Mouse (Mus musculus) megakaryocyte, adult 5-6 weeks (primary cell): ENCODE measurements around the gene Tgds. TPM values are rescaled to one million over a fixed set of nuclear protein-coding genes. Genes with fewer than 3 reads are reported as not detected.
"Not testable (repeated sequence)": the region's sequence is repeated elsewhere in the genome, so short reads cannot be mapped to it uniquely, and the experiment has no call there.

Source experiments
- ATAC-seq: 2 replicates; pipeline ENCODE4 v1.8.0; 2016; ENCODE audit warnings: mild to moderate bottlenecking, inconsistent platforms; ENCODE audit not compliant: poor library complexity, severe bottlenecking
- total RNA-seq, 2 experiments: library from RNA; stranded (forward) in 1 of 2; stranded (reverse) in 1 of 2; fragments of 153-499, 151-499 nt in 1 of 2; fragments of 221-1000, 200-1000 nt in 1 of 2; gene quantifications; 2 replicates each; pipeline versions ENCODE4 v1.2.3 to v1.2.4; 2015 to 2017

Gene Tgds
- total RNA-seq (2015) = 16.7 and 24.5 TPM in 2 replicates
- 20.3 and 20.5 TPM in 2 replicates for total RNA-seq (2017)

GRCm38 (mm10) chr14:118132642-118132977 lies at the start of gene Tgds:
Gene Tgds (minus strand): TSS chr14:118132755.
- ATAC-seq = peak; percentile 82

DNA sequence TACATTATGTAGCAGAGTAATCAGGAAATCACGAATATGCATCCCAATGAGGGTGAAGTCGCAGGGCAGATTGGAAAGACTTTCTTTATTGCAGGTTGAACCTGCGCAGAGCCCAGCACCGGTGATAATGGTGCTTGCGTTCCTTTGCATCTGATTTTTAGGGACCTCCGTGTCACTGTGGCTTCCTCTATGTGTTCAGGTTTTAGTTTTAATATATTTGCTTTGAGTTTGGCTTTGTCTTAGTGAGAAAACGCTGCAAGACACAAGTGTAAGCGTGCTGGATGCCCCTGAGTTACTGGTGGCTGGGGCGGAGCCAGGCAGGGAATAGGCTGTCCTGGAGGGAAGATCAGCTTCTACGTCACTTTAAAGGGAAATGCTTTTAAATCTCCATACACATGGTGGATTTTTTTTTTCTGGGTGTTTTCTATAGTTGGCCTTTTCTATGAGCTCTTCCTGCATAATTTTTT lies 48.2 kb upstream of the Tgds start:
- peak; percentile 44 for ATAC-seq

- peak; percentile 95 for ATAC-seq
Measured at GRCm38 (mm10) chr14:118180117-118180557, 47.6 kb upstream of the Tgds start.

- no peak for ATAC-seq
Measured at GRCm38 (mm10) chr14:118179701-118180100, 47.1 kb upstream of the Tgds start.

DNA sequence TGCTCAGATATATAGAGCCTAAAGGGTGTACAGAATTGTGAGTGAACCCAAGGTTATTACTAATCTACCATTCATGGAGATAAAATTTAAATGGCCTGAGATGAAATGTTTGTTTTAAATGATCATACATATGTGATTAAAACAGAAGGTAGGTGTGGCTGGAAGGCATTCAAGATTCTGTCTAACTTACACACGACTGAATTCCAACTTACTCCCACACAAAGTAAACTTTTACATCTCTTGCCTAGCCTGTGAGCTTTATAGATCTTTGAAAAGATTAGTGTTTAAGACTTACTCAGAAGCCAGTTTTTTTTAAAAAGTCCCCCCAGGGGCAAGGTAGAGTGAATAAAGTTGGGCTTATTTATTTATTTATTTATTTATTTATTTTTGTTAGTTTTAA lies 46.7 kb upstream of the Tgds start:
- no peak for ATAC-seq

- ATAC-seq = no peak
Measured at GRCm38 (mm10) chr14:118175694-118176085, 43.1 kb upstream of the Tgds start.

DNA sequence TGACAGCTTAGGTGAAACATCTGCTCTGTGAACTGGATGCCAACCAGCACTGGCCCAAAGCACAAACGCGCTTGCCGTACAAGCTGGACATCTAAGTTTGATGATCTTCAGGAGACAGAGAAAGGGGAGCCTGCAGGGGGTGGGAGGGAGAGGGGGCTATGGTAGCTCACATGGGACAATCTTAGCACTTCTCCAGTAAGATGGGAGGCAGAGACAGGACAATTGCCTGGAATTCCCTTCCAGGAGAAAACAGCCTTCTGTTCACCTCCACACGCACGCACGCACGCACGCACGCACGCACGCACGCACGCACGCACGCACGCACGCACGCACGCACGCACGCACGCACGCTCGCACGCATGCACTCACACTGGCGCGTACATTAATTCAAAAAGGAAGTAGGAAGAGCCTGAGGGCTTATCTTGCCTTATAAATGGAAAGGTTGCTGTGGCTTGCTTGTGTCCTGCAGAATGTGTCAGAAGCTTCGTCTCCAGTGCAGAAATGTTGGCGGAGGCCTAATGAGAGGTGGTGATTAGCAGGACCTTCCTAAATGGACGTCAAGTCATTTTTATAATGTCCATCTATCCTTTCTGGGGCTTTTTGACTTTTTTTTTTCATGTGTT lies 42.6 kb upstream of the Tgds start:
- no peak for ATAC-seq

DNA sequence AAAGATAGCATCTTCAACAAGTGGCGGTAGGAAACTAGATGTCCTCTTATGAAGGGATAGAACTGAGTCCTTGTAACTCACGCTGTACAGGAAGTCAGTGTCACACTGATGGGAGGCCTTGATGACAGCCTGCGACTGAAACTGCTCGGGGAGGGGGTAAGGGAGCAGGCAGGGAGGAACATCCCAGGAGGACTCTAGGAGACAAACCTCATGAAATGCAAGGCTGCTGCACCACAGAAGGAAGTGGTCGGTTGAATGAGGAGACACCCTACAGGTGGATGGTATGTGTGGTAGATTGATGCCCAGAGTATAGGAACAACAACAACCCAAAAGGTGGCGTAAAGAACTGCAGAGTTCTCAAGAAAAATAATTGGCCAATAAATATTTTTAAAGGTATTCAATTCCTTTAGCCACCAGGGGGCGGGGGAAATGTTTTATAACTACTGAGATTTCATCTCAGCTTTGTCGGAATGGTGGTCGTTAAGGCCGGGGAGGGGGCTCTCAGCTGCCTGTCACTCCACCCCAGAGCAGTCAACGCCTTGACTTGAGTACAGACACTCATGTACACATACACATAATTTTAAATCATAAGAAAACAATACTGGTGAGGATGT lies 41.1 kb upstream of the Tgds start:
- ATAC-seq = no peak

DNA sequence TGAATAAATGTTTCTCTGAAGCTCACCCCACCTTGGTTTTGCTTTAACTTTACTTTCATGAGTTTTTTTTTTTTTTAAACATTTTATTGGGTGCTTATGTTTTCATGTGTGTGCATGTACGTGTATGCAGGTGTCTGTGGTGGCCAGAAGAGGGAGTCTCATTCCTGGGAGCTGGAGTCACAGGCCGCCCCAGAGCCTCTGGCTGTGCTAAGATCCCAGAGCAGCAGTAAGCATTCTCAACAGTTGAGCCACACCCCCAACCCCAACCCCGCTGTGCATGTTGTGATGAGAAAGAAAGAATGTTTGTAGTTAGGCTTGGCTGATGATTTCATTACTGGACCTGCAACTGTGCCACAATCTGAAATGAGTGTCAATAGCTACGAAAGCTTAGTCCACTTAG lies 36.2 kb upstream of the Tgds start:
- ATAC-seq = no peak

DNA sequence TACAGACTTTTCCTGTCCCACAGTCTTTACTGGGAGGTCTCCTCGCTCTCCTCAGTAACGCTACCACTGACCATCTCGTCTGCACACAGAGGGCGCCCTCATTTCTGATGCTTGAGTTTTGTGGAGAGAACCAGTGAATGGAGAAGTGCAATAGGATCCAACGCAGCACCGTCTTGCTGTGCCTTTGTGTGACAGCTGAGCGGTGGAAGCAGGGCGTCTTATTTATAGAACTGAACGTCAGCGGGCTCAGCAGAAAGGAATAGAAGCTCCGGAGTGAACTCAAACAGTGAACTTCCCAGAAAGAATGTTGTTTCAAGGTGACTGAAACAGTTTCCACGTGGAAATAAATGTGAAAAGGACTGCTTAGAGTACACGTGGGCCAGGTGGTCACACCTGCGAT lies 30.1 kb upstream of the Tgds start:
- no peak for ATAC-seq

- ATAC-seq = no peak
Measured at GRCm38 (mm10) chr14:118161751-118162150, 29.2 kb upstream of the Tgds start.

DNA sequence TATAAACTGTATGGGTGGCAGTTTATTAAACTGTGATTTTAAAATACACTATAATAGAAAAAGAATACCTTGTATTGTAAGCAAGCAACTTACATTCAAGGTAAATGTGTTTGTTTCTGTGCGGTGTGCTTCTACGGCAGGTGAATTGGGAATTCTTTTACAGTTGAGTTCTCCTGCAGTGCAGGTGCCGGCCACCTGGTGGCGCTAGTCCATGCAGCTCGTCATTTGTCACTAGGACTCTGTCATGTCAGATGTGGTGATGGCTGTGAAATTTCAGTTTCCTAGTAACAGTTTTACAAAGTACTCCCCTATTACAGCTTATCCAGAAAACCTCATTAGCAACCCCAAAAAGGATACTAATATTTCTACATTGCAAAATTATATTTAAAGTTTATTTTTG lies 24.6 kb upstream of the Tgds start:
- peak; percentile 88 for ATAC-seq

GRCm38 (mm10) chr14:118156740-118157139 lies 24.2 kb upstream of the Tgds start:
- ATAC-seq = no peak

DNA sequence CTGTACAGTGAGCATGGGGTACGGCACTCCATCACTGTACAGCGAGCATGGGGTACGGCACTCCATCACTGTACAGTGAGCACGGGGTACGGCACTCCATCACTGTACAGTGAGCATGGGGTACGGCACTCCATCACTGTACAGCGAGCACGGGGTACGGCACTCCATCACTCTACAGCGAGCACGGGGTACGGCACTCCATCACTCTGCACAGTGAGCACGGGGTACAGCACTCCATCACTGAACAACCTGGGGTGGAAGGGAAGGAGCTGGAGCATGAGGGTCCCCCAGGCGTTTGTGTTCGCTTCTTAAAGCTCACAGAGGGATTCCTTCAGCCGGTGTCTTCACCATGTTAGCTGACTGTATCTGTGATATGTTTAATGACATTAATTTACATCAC lies 23.5 kb upstream of the Tgds start:
- not testable (repeated sequence) for ATAC-seq

DNA sequence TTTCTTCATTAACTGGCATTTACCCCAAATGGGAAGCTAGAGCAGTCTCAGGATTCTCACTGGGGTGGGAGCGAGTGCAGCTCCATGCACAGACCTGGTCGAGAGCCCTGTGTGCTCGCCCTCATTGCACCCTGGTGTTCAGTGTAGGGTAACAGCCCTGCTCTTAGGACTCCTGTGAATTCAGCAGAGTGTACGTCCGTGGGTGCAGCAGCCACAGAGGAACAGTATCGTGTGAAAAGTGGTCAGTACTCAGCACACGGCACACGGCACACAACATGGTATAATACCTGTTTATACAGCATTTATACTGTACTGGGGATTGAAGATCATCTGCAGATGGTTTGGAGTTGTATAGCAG lies 19.7 kb upstream of the Tgds start:
- no peak for ATAC-seq

DNA sequence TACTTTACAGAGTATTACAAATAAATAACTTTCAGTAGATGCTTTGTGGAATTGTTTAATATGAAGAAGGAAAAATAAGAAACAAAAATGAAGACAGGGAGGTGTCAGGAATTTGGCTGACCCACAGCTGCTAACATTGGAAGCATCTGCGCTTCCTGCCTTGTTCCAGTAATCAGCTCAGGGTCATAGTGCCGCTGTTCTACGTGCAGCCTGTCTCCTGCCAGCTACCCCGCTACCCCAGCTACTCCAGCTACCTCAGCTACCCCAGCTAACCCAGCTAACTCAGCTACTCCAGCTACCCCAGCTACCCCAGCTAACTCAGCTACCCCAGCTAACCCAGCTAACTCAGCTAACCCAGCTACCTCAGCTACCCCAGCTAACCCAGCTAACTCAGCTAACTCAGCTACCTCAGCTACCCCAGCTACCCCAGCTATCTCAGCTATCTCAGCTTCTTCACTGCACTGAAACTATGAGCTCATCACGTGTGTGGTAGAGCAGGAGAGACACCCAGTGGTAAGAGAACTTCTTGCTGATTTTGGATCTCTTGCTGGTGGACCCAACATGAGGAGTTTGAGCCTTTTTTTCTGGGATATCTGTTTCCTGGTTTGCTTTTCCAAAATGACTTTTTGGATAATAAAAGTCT lies 19.2 kb upstream of the Tgds start:
- ATAC-seq = peak; percentile 62

GRCm38 (mm10) chr14:118150656-118151551 lies 18.3 kb upstream of the Tgds start:
- ATAC-seq = no peak

DNA sequence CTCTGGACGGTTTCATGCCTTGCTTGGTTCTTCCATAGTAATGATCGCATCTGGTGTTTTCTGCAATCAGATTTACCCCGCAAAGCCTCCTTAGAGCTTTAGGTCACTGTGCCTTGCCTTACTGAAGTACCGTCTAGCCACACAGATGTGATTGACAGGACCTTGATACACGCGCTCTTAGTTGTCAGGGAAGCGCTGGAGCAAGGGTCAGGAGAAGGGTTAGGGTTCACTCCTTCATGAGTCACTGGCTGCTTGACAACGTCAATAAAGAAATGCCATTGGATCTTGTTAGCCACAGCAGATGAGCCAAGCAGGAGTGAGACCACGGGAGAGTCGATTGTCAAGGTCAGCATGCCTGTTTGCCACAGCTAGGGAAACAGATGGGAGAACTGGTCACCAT lies 16.0 kb upstream of the Tgds start:
- no peak for ATAC-seq

- no peak for ATAC-seq
Measured at GRCm38 (mm10) chr14:118148046-118148445, 15.5 kb upstream of the Tgds start.

DNA sequence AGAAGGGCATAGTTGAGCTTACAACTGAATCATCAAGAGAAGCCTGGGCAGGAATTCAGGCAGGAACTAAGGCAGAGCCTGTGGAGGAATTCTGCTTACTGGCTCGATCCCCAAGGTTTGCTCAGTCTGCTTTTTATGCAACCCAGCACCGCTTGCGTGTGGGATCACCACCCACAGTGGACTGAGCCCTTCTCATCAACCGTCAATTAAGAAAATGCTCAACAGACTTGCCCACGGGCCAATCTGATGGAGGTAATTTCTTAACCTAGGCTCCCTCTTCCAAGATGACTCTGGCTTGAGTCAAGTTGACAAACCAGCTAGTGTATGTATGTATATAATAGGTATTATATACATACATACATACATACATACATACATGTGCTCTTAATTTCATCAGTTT lies 9.7 kb upstream of the Tgds start:
- no peak for ATAC-seq

- ATAC-seq = no peak
Measured at GRCm38 (mm10) chr14:118137487-118137886, 4.9 kb upstream of the Tgds start.
